Mouse (Mus musculus): ENCODE results near the gene Lrch1.

Gene Lrch1

GRCm38 (mm10) chr14:74922039-74922736, 25.5 kb downstream of the Lrch1 start:
- DNase-seq (ENCODE audit: low spot score): no peak

- DNase-seq (ENCODE audit: low spot score): no peak
Observed at GRCm38 (mm10) chr14:74921471-74921870, 26.2 kb downstream of the Lrch1 start.

- no peak for DNase-seq (ENCODE audit: low spot score)
Observed at GRCm38 (mm10) chr14:74919132-74919531, 28.5 kb downstream of the Lrch1 start.

- DNase-seq (ENCODE audit: low spot score): no peak
Observed at GRCm38 (mm10) chr14:74918521-74919103, 29.1 kb downstream of the Lrch1 start.

- no peak for DNase-seq (ENCODE audit: low spot score)
Observed at GRCm38 (mm10) chr14:74917504-74918124, 30.1 kb downstream of the Lrch1 start.

- DNase-seq (ENCODE audit: low spot score): no peak
Observed at GRCm38 (mm10) chr14:74916691-74917090, 31.0 kb downstream of the Lrch1 start.

GRCm38 (mm10) chr14:74916075-74916474, 31.6 kb downstream of the Lrch1 start:
- DNase-seq (ENCODE audit: low spot score): no peak

- no peak for DNase-seq (ENCODE audit: low spot score)
Observed at GRCm38 (mm10) chr14:74915658-74916057, 32.0 kb downstream of the Lrch1 start.

- DNase-seq (ENCODE audit: low spot score): no peak
Observed at GRCm38 (mm10) chr14:74915025-74915424, 32.7 kb downstream of the Lrch1 start.

- DNase-seq (ENCODE audit: low spot score): peak; percentile 55
Observed at GRCm38 (mm10) chr14:74913381-74914230, 34.1 kb downstream of the Lrch1 start.

- peak; percentile 76 for DNase-seq (ENCODE audit: low spot score)
Observed at GRCm38 (mm10) chr14:74910363-74910762, 37.3 kb downstream of the Lrch1 start.

GRCm38 (mm10) chr14:74909021-74909420, 38.7 kb downstream of the Lrch1 start:
- DNase-seq (ENCODE audit: low spot score): no peak

GRCm38 (mm10) chr14:74908250-74908649, 39.4 kb downstream of the Lrch1 start:
- DNase-seq (ENCODE audit: low spot score): no peak

GRCm38 (mm10) chr14:74907706-74908105, 40.0 kb downstream of the Lrch1 start:
- DNase-seq (ENCODE audit: low spot score): no peak

- no peak for DNase-seq (ENCODE audit: low spot score)
Observed at GRCm38 (mm10) chr14:74905990-74906389, 41.7 kb downstream of the Lrch1 start.

- DNase-seq (ENCODE audit: low spot score): no peak
Observed at GRCm38 (mm10) chr14:74904442-74904841, 43.2 kb downstream of the Lrch1 start.

- DNase-seq (ENCODE audit: low spot score): peak; percentile 84
Observed at GRCm38 (mm10) chr14:74903047-74903446, 44.6 kb downstream of the Lrch1 start.

GRCm38 (mm10) chr14:74900705-74901369, 46.8 kb downstream of the Lrch1 start:
- no peak for DNase-seq (ENCODE audit: low spot score)

GRCm38 (mm10) chr14:74899953-74900704, 47.5 kb downstream of the Lrch1 start:
- DNase-seq (ENCODE audit: low spot score): peak; percentile 65

- no peak for DNase-seq (ENCODE audit: low spot score)
Observed at GRCm38 (mm10) chr14:74898939-74899338, 48.7 kb downstream of the Lrch1 start.

- no peak for DNase-seq (ENCODE audit: low spot score)
Observed at GRCm38 (mm10) chr14:74893693-74894092, 54.0 kb downstream of the Lrch1 start.

All from lung, postnatal 25 days (tissue).